Mouse (Mus musculus) embryonic fibroblast, embryonic 13.5 days (primary cell): Measurements from ENCODE around the gene Pbld1.

ENCODE experiments used
- CTCF ChIP-seq: IDR thresholded peaks from 2 replicates; pipeline ENCODE4 v1.5.1; 2011; ENCODE audit warnings: mild to moderate bottlenecking, control low read depth, low read length, moderate library complexity, borderline replicate concordance; ENCODE audit not compliant: insufficient read depth
- POLR2A ChIP-seq: IDR thresholded peaks from 2 replicates; pipeline ENCODE4 v1.6.1; 2011; ENCODE audit warnings: low read depth, mild to moderate bottlenecking, control low read depth, low read length, moderate library complexity

GRCm38 (mm10) chr10:63099941-63100562 lies 40.1 kb downstream of the Pbld1 start:
- TF ChIP-seq POLR2A (no peak), CTCF (no peak)
